Mouse (Mus musculus): ENCODE measurements around the gene Ugt1a1. TPM values are rescaled to one million over a fixed set of nuclear protein-coding genes. Genes with fewer than 3 reads are reported as not detected.
"Not testable (repeated sequence)": the region's sequence is repeated elsewhere in the genome, so short reads cannot be mapped to it uniquely, and the experiment has no call there.

The Ugt1a1 gene
- polyA plus RNA-seq, 1 experiment from 2014 or later: not detected

GRCm38 (mm10) chr1:88224029-88224776, 12.4 kb downstream of the Ugt1a1 start:
- H3K4me2 ChIP-seq (ENCODE audit: low read length): no peak overlapping the region
- ATAC-seq: no peak
- 68% methylated on average over 2 of the region's 2 CpGs for WGBS
- H3K9me3 ChIP-seq (ENCODE audit: control insufficient read depth, low read length): peaks cover 41% of the 10 kb centered on the region
- no peaks in the 10 kb centered on the region for H3K4me1 ChIP-seq (replicated peaks; ENCODE audit: control insufficient read depth, insufficient read depth, low read length)
- H3K9ac ChIP-seq (replicated peaks; ENCODE audit: low read depth, low read length): no peak overlapping the region
- no peaks in the 10 kb centered on the region for H3K36me3 ChIP-seq (ENCODE audit: control insufficient read depth, insufficient read depth)
- no peak overlapping the region for H3K27ac ChIP-seq (ENCODE audit: low read length)
- H3K27me3 ChIP-seq (replicated peaks; ENCODE audit: control insufficient read depth, insufficient read depth, low read length): no peaks in the 10 kb centered on the region
- no peak overlapping the region for H3K4me3 ChIP-seq (replicated peaks; ENCODE audit: low read length)

DNA sequence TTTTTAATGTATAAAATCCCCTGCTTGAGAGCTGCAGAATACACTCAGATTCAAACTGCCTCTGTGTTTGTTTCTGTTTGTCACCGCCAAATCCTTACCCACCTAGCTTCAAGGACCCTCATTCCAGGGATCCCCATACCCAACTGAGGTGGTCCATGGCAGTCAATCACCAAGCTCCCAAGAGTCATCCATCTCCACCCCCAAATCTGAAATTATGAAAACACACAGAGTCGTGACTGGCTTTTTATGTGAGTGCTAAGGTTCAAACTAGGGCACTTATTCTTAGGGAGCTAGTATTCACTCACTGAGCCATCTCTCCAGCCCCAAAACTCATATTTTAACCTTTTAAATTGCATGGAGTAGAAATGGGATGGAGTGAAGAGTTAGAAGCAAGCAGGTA, 13.5 kb downstream of the Ugt1a1 start:
- peaks cover 52% of the 10 kb centered on the region for H3K9me3 ChIP-seq (ENCODE audit: control insufficient read depth, low read length)
- H3K27me3 ChIP-seq (replicated peaks; ENCODE audit: control insufficient read depth, insufficient read depth, low read length); H3K9ac ChIP-seq (replicated peaks; ENCODE audit: low read depth, low read length); H3K4me2 ChIP-seq (ENCODE audit: low read length); H3K4me3 ChIP-seq (replicated peaks; ENCODE audit: low read length); H3K4me1 ChIP-seq (replicated peaks; ENCODE audit: control insufficient read depth, insufficient read depth, low read length); H3K27ac ChIP-seq (ENCODE audit: low read length); ATAC-seq; H3K36me3 ChIP-seq (ENCODE audit: control insufficient read depth, insufficient read depth): not testable (repeated sequence)
- 37% methylated on average over 2 of the region's 2 CpGs for WGBS

GRCm38 (mm10) chr1:88225741-88226140, 14.0 kb downstream of the Ugt1a1 start:
- ATAC-seq: no peak
- no peaks in the 10 kb centered on the region for H3K36me3 ChIP-seq (ENCODE audit: control insufficient read depth, insufficient read depth)
- H3K4me2 ChIP-seq (ENCODE audit: low read length): no peak overlapping the region
- no peak overlapping the region for H3K4me3 ChIP-seq (replicated peaks; ENCODE audit: low read length)
- H3K27me3 ChIP-seq (replicated peaks; ENCODE audit: control insufficient read depth, insufficient read depth, low read length): no peaks in the 10 kb centered on the region
- no peaks in the 10 kb centered on the region for H3K4me1 ChIP-seq (replicated peaks; ENCODE audit: control insufficient read depth, insufficient read depth, low read length)
- no peak overlapping the region for H3K27ac ChIP-seq (ENCODE audit: low read length)
- H3K9me3 ChIP-seq (ENCODE audit: control insufficient read depth, low read length): peaks cover 56% of the 10 kb centered on the region
- no peak overlapping the region for H3K9ac ChIP-seq (replicated peaks; ENCODE audit: low read depth, low read length)

DNA sequence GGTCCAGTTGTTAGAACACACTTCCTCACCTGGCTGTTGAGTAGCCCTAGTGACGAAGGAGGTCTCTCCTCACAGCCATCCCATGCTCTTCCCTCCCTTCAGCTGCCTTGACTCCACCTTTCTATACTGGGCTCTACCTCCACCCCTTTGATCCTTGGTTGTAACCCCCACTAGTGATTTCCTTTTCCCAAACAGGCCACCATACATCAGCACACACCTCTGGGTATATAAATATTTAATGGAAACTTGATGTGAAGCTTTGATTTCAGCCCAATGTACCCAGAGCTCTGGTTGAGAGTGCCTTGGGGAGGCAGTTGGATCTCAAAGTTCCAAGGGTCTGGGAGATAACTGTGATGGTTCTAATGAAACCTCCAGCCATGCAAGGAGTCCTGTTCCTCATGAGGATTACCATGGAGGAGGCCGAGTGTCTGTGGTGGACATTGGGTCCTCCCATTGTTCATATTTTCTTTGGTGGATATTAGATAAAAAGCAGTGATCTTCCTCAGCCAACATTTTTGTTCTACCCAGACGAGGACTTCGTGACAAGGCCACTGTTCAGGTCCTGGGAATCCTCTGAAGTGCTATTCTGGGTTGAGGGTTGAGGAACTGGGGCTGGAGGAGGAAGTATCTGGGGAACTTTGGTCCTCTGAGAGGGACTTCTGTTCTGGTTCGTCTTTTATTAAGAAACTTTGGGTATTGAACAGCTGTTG, 15.1 kb downstream of the Ugt1a1 start, which contains the start of gene Mroh2a:
TSS of gene Mroh2a (plus strand) at position 317 of the 710 bp plus-strand sequence.
- no peak within 1 kb of the TSS for H3K27ac ChIP-seq (ENCODE audit: low read length)
- H3K36me3 ChIP-seq (ENCODE audit: control insufficient read depth, insufficient read depth): no peaks in the 10 kb centered on the region
- H3K4me2 ChIP-seq (ENCODE audit: low read length): no peak within 1 kb of the TSS
- no peaks in the 10 kb centered on the region for H3K4me1 ChIP-seq (replicated peaks; ENCODE audit: control insufficient read depth, insufficient read depth, low read length)
- H3K4me3 ChIP-seq (replicated peaks; ENCODE audit: low read length): no peak within 1 kb of the TSS
- ATAC-seq: no peak
- no peaks in the 10 kb centered on the region for H3K27me3 ChIP-seq (replicated peaks; ENCODE audit: control insufficient read depth, insufficient read depth, low read length)
- H3K9me3 ChIP-seq (ENCODE audit: control insufficient read depth, low read length): peaks cover 66% of the 10 kb centered on the region
- WGBS: 54% methylated on average over 5 of the region's 5 CpGs
- H3K9ac ChIP-seq (replicated peaks; ENCODE audit: low read depth, low read length): no peak within 1 kb of the TSS

- H3K9ac ChIP-seq (replicated peaks; ENCODE audit: low read depth, low read length): no peak overlapping the region
- no peak for ATAC-seq
- H3K4me3 ChIP-seq (replicated peaks; ENCODE audit: low read length): no peak overlapping the region
- 61% methylated on average over 2 of the region's 2 CpGs for WGBS
- no peaks in the 10 kb centered on the region for H3K27me3 ChIP-seq (replicated peaks; ENCODE audit: control insufficient read depth, insufficient read depth, low read length)
- H3K4me1 ChIP-seq (replicated peaks; ENCODE audit: control insufficient read depth, insufficient read depth, low read length): no peaks in the 10 kb centered on the region
- peaks cover 70% of the 10 kb centered on the region for H3K9me3 ChIP-seq (ENCODE audit: control insufficient read depth, low read length)
- no peaks in the 10 kb centered on the region for H3K36me3 ChIP-seq (ENCODE audit: control insufficient read depth, insufficient read depth)
- H3K27ac ChIP-seq (ENCODE audit: low read length): no peak overlapping the region
- H3K4me2 ChIP-seq (ENCODE audit: low read length): no peak overlapping the region
Measured at GRCm38 (mm10) chr1:88227482-88227881, 15.7 kb downstream of the Ugt1a1 start.

DNA sequence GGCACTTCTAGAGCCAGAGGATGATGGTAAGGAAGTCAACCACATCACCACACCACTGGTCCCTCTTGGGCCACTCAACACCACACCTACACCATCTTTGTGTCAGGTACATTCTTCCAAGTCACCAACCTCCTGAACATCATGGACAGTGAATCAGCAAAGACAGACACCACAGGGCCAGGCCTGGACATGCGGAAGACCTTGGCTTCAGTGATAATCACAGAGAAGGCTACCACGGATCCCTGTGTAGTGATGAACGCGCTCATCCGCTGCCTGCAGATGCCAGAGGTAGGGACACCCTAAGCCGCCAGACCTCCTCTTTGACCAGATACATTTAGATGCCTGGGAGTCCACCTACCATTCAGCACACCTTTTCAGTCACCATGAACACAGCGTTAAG, 16.4 kb downstream of the Ugt1a1 start:
- Histone ChIP-seq H3K9me3 (ENCODE audit: control insufficient read depth, low read length) (peaks cover 76% of the 10 kb centered on the region), H3K27me3 (replicated peaks; ENCODE audit: control insufficient read depth, insufficient read depth, low read length) (no peaks in the 10 kb centered on the region), H3K4me2 (ENCODE audit: low read length) (no peak overlapping the region), H3K9ac (replicated peaks; ENCODE audit: low read depth, low read length) (no peak overlapping the region), H3K27ac (ENCODE audit: low read length) (no peak overlapping the region), H3K4me3 (replicated peaks; ENCODE audit: low read length) (no peak overlapping the region), H3K4me1 (replicated peaks; ENCODE audit: control insufficient read depth, insufficient read depth, low read length) (no peaks in the 10 kb centered on the region), H3K36me3 (ENCODE audit: control insufficient read depth, insufficient read depth) (no peaks in the 10 kb centered on the region)
- 69% methylated on average over 7 of the region's 7 CpGs for WGBS
- ATAC-seq: no peak

DNA sequence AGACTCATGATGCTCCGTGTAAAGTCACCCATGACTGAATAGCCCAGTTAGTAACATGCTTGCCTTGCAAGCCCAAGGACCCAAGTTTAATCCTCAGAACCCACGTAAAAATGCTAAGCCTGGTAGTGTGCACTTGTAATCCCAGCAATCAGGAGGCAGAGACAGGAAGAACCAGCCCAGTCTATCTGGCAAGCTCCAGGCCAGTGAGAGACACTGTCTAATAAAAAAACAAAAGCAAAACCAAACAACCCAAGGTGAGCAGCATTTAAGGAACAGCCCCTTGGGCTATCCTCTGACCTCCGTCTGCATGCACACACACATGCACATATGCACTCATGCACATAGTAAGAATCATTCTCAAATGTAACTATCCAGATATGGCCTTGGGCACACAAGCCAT, 17.8 kb downstream of the Ugt1a1 start:
- no peak for ATAC-seq
- Histone ChIP-seq H3K9me3 (ENCODE audit: control insufficient read depth, low read length) (peaks cover 88% of the 10 kb centered on the region), H3K9ac (replicated peaks; ENCODE audit: low read depth, low read length) (no peak overlapping the region), H3K27ac (ENCODE audit: low read length) (no peak overlapping the region), H3K4me3 (replicated peaks; ENCODE audit: low read length) (no peak overlapping the region), H3K4me2 (ENCODE audit: low read length) (no peak overlapping the region), H3K4me1 (replicated peaks; ENCODE audit: control insufficient read depth, insufficient read depth, low read length) (no peaks in the 10 kb centered on the region), H3K27me3 (replicated peaks; ENCODE audit: control insufficient read depth, insufficient read depth, low read length) (no peaks in the 10 kb centered on the region), H3K36me3 (ENCODE audit: control insufficient read depth, insufficient read depth) (no peaks in the 10 kb centered on the region)
- WGBS: 80% methylated on average over 3 of the region's 3 CpGs

GRCm38 (mm10) chr1:88229986-88230385, 18.2 kb downstream of the Ugt1a1 start:
- no peak for ATAC-seq
- no peak overlapping the region for H3K4me3 ChIP-seq (replicated peaks; ENCODE audit: low read length)
- H3K27ac ChIP-seq (ENCODE audit: low read length): no peak overlapping the region
- H3K9me3 ChIP-seq (ENCODE audit: control insufficient read depth, low read length): peaks cover 92% of the 10 kb centered on the region
- no peaks in the 10 kb centered on the region for H3K36me3 ChIP-seq (ENCODE audit: control insufficient read depth, insufficient read depth)
- no peaks in the 10 kb centered on the region for H3K4me1 ChIP-seq (replicated peaks; ENCODE audit: control insufficient read depth, insufficient read depth, low read length)
- WGBS: 85% methylated on average over 5 of the region's 5 CpGs
- no peak overlapping the region for H3K4me2 ChIP-seq (ENCODE audit: low read length)
- no peak overlapping the region for H3K9ac ChIP-seq (replicated peaks; ENCODE audit: low read depth, low read length)
- H3K27me3 ChIP-seq (replicated peaks; ENCODE audit: control insufficient read depth, insufficient read depth, low read length): no peaks in the 10 kb centered on the region

DNA sequence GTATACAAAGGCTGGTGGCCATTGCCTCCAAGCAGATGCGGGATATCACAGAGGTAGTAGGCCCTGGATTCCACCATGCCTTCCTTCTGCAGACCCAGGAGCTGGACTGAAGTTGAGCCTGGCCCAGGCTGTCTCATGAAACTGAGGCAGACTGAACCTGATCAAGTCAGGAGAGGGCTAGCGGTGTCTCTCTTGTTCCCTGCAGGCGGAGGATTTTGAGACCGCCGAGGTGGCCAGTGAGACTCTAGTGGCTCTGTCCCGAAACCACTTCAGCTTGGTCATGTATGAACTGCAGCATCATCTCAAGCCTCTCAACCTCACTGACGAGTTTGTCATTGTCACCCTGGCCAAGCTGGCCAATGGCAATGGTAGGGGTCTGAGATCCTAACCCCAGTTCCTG, 18.7 kb downstream of the Ugt1a1 start:
- WGBS: 71% methylated on average over 7 of the region's 7 CpGs
- ATAC-seq: no peak
- Histone ChIP-seq H3K9ac (replicated peaks; ENCODE audit: low read depth, low read length) (no peak overlapping the region), H3K27ac (ENCODE audit: low read length) (no peak overlapping the region), H3K36me3 (ENCODE audit: control insufficient read depth, insufficient read depth) (no peaks in the 10 kb centered on the region), H3K27me3 (replicated peaks; ENCODE audit: control insufficient read depth, insufficient read depth, low read length) (no peaks in the 10 kb centered on the region), H3K4me1 (replicated peaks; ENCODE audit: control insufficient read depth, insufficient read depth, low read length) (no peaks in the 10 kb centered on the region), H3K4me3 (replicated peaks; ENCODE audit: low read length) (no peak overlapping the region), H3K4me2 (ENCODE audit: low read length) (no peak overlapping the region), H3K9me3 (ENCODE audit: control insufficient read depth, low read length) (peaks cover 95% of the 10 kb centered on the region)
